Mouse (Mus musculus) midbrain, embryonic 11.5 days (tissue): ENCODE data around the gene Tmem30c. TPM values are rescaled to one million over a fixed set of nuclear protein-coding genes. Genes with fewer than 3 reads are reported as not detected.
A peak's percentile ranks its signal among the peaks of the same experiment; 100 is the strongest.

Experiments
- ATAC-seq: fragments of 200-750 bp; cut with Nextera tagmentation; 2 replicates; pipeline ENCODE4 v1.8.0; 2017; ENCODE audit warnings: moderate TSS enrichment, moderate library complexity; ENCODE audit not compliant: low FRiP score
- DNase-seq: peaks from one replicate; pipeline ENCODE4 v3.0.0; 2015; ENCODE audit warnings: low spot score; ENCODE audit errors: missing footprints
- H3K27ac ChIP-seq: fragments of 300-500 bp; sonication (generic); 2 replicates; pipeline ENCODE4 v1.5.1; 2014; ENCODE audit warnings: low read depth, low read length
- H3K27me3 ChIP-seq: fragments of 300-500 bp; sonication (generic); 2 replicates; pipeline ENCODE4 v1.6.1; 2014; ENCODE audit warnings: mild to moderate bottlenecking, low read length, moderate library complexity, mixed read lengths; ENCODE audit not compliant: control insufficient read depth, insufficient read depth
- H3K36me3 ChIP-seq: fragments of 300-500 bp; sonication (generic); 2 replicates; pipeline ENCODE4 v1.6.1; 2014; ENCODE audit warnings: mild to moderate bottlenecking, low read length, moderate library complexity, mixed read lengths; ENCODE audit not compliant: control insufficient read depth, insufficient read depth
- H3K4me1 ChIP-seq: fragments of 300-500 bp; sonication (generic); 2 replicates; pipeline ENCODE4 v1.6.1; 2014; ENCODE audit warnings: low read length; ENCODE audit not compliant: control insufficient read depth, insufficient read depth
- H3K4me2 ChIP-seq: fragments of 300-500 bp; sonication (generic); 2 replicates; pipeline ENCODE4 v1.6.1; 2014; ENCODE audit warnings: mild to moderate bottlenecking, moderate library complexity
- H3K4me3 ChIP-seq: fragments of 300-500 bp; sonication (generic); 2 replicates; pipeline ENCODE4 v1.5.1; 2014; ENCODE audit warnings: low read depth, low read length
- H3K9ac ChIP-seq: fragments of 300-500 bp; sonication (generic); 2 replicates; pipeline ENCODE4 v1.6.1; 2014; ENCODE audit warnings: low read length
- H3K9me3 ChIP-seq: fragments of 300-500 bp; sonication (generic); 2 replicates; pipeline ENCODE4 v1.6.1; 2016; ENCODE audit warnings: low read length; ENCODE audit not compliant: control insufficient read depth
- WGBS: fragments of 180-500 bp; shearing (Covaris S2); extraction: QIAGEN DNeasy Blood & Tissue Kit; methylation state at CpG from one replicate; pipeline ENCODE4 v1.1.7; 2014; 5-methylcytosine and 5-hydroxymethylcytosine counted together
- polyA plus RNA-seq: library from polyadenylated mRNA; unstranded; fragments of >200 nt; fragmentation: Nextera tagmentation; extraction: Ambion mirVana; gene quantifications from 2 replicates; pipeline ENCODE4 v1.2.1, GENCODE M21; 2014

Gene Tmem30c
- 0.10 TPM in 1 of 2 replicates, not detected in the other for polyA plus RNA-seq

DNA sequence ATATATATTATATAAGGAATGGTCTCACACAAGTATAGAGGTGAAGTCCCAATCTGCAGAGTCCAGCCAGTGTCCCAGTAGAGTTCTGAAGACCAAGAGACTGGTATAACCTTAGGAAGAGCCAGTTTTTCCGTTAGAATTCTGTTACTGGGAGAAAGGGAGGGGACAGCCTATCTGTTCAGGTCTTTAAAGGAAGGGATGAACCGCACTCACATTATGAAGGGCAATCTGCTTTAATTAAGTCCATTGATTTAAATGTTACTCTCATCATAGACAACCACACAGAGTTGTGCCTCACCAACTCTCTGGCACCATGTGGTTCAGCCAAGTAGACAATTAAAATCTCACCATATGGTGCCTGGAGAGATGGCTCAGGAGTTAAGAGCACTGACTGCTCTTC, at the start of gene Tmem30c:
TSS of gene Tmem30c (minus strand) at position 101 of the 400 bp plus-strand sequence.
- no peaks in the 10 kb centered on the region for H3K27me3 ChIP-seq
- DNase-seq (no peak), ATAC-seq (no peak)
- no peaks in the 10 kb centered on the region for H3K36me3 ChIP-seq
- H3K4me3 ChIP-seq, result no peak within 1 kb of the TSS
- no peaks in the 10 kb centered on the region for H3K9me3 ChIP-seq
- no peak within 1 kb of the TSS for H3K27ac ChIP-seq
- WGBS, result 75% methylated on average over 2 of the region's 2 CpGs
- H3K4me2 ChIP-seq, result no peak within 1 kb of the TSS
- no peak within 1 kb of the TSS for H3K9ac ChIP-seq
- H3K4me1 ChIP-seq, result no peaks in the 10 kb centered on the region

DNA sequence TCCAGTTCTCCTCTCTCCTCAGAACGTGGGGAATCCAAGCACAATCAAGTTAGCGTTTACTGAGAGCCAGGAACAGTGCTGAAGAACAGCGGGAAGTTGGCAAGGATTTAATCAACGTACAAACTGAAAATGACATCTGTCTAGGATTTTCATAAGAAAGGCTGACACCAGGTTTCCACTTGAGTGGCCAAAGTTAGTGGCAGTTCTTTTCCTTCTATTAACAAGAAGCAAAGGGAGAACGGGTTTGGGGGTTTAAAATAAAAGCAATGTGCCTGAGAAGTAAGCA, 47.9 kb upstream of the Tmem30c start:
- H3K9me3 ChIP-seq, result no peaks in the 10 kb centered on the region
- ATAC-seq (no peak), DNase-seq (no peak)
- H3K4me1 ChIP-seq, result no peaks in the 10 kb centered on the region
- no peak overlapping the region for H3K9ac ChIP-seq
- 67% methylated on average over 5 of the region's 5 CpGs for WGBS
- H3K4me3 ChIP-seq, result no peak overlapping the region
- no peak overlapping the region for H3K4me2 ChIP-seq
- no peaks in the 10 kb centered on the region for H3K27me3 ChIP-seq
- no peak overlapping the region for H3K27ac ChIP-seq
- H3K36me3 ChIP-seq, result no peaks in the 10 kb centered on the region

DNA sequence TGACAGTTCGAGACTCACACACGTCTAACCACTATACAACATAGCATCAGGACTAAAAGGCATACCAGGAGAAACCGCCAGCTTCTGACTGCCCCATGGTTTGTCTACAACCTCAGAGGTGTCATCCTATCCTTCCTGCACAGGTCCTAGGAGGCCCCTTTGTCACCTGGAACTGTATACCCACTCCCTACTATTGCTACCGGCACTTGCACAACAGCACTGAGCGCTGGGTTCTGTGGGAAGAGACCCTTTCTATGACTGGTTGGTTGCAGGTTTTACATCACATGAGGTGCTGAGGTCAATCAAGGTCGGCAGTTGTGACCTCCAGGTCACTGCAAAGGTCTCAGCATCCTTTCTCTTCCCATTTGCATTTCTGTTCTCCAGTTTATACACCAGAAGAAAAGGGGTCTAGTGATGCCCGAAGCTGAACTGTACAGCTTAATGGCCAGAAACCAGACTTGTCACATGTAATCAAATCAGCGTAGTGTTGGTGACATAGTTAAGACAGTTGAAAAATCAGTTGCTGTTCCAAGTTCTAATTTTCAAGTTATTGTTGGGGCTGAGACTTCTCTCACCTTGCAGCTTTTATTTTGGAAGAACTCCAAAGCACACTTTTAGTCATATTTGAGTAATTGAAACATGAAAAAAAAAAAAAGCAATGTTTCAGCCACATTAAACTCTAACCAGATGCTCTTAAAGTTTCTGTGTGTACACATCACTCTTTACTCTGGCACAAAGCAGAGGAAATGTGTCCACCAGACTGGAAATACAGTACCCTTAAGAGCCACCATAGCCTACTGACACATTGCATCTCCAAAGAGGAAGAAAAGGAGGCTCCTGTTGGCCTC, 47.3 kb upstream of the Tmem30c start:
- no peak overlapping the region for H3K4me2 ChIP-seq
- WGBS, result 86% methylated on average over 8 of the region's 8 CpGs
- H3K4me1 ChIP-seq, result no peaks in the 10 kb centered on the region
- ATAC-seq, result no peak
- H3K27me3 ChIP-seq, result no peaks in the 10 kb centered on the region
- no peak overlapping the region for H3K4me3 ChIP-seq
- no peak for DNase-seq
- no peak overlapping the region for H3K9ac ChIP-seq
- no peaks in the 10 kb centered on the region for H3K36me3 ChIP-seq
- H3K9me3 ChIP-seq, result no peaks in the 10 kb centered on the region
- no peak overlapping the region for H3K27ac ChIP-seq

DNA sequence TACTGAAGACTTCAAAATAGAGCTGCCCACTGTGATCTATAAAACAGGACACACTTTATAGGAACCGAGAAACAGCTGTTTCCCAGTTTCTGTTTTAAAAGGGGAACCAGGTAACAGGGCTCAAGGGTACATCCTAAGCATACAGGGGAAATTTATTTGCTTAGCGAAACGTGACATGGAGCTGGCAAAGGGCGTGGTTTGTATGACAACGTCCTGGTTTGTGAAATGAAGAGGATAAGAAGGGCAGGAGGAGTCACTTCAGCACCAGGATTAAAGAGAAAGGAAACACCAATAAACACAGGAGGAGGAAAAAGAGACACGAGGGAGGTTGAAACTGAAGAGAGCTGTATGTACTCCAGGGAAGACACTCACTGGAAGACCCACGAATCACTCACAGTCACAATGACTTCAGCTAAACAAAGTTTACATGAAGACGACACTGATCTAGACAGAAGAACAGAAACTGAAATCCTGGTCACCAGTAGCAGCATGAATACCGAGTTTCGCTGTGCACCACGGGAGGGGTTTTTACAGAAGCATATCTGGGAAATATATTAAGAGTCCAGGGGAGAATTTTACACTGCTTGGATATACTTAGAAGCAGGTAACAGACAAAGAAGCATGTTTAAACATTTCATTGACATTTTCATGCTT, 44.2 kb upstream of the Tmem30c start:
- ATAC-seq, result no peak
- Histone ChIP-seq H3K4me1 (no peaks in the 10 kb centered on the region), H3K4me2 (no peak overlapping the region), H3K36me3 (no peaks in the 10 kb centered on the region), H3K9me3 (no peaks in the 10 kb centered on the region), H3K27me3 (no peaks in the 10 kb centered on the region), H3K4me3 (no peak overlapping the region), H3K9ac (no peak overlapping the region), H3K27ac (no peak overlapping the region)
- WGBS, result 79% methylated on average over 11 of the region's 11 CpGs
- DNase-seq, result no peak

DNA sequence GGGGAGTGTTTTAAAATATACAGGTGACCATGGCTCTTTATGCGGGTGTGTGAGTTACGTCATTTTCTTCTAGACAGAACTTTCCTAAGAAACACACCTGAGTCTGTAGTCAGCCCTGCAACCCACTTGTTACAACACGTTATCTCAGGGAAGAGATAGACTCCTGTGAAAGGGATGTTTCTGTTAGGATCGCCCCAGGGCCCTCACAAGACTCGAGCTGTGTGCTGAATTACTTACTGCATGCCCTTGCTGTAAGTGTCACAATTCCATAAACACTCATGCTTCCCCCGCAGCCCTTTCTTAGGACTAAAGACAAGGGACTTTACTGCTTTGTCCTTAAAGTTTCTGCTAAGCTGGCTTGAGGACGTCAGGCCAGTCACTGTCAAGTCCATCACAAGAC, 39.6 kb upstream of the Tmem30c start:
- Histone ChIP-seq H3K27ac (no peak overlapping the region), H3K4me3 (no peak overlapping the region), H3K36me3 (no peaks in the 10 kb centered on the region), H3K9me3 (no peaks in the 10 kb centered on the region), H3K9ac (no peak overlapping the region), H3K27me3 (no peaks in the 10 kb centered on the region), H3K4me2 (no peak overlapping the region), H3K4me1 (no peaks in the 10 kb centered on the region)
- WGBS, result 86% methylated on average over 7 of the region's 7 CpGs
- ATAC-seq (no peak), DNase-seq (peak; percentile 82)

DNA sequence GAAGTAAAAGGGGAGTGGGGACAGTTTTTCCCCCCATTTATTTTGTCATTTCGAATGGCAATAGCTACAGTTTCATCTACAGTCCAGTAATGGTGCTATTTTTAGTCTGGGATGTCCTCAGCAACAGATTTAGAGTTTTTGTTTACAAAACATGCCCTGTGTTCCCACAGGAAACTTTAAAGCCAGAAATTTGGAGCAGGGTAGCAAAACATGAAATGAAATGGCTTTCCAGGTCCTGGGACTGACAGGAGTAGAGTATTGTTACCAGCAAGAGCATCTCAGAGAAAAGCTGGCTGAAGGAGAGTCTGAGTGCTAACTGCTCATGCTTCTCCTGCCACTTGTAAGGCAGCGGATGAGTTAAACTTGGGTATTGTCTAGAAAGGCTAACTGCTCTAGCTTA, 37.4 kb upstream of the Tmem30c start:
- no peaks in the 10 kb centered on the region for H3K9me3 ChIP-seq
- DNase-seq (no peak), ATAC-seq (no peak)
- H3K27ac ChIP-seq, result no peak overlapping the region
- 85% methylated on average over 2 of the region's 2 CpGs for WGBS
- no peak overlapping the region for H3K9ac ChIP-seq
- no peaks in the 10 kb centered on the region for H3K27me3 ChIP-seq
- no peak overlapping the region for H3K4me2 ChIP-seq
- H3K4me3 ChIP-seq, result no peak overlapping the region
- no peaks in the 10 kb centered on the region for H3K4me1 ChIP-seq
- no peaks in the 10 kb centered on the region for H3K36me3 ChIP-seq

DNA sequence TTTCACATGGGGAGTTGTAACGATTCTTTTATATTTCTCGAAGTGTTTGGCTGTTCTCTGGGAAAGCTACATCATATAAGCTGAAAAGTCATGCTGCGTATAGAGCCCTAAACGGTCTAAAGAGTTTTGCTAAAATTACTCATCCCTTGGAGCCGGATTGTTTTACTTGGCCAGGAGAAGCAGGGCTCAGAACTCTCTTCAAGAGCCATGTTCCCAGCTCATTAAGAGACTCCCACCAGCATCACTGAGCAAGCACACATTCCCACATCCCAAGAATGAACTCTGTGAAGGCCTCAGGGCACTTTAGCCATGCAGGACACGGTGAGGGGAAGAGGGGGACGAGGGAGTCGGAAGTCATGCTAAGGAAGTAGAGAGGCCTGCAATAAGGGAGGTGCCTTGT, 36.4 kb upstream of the Tmem30c start:
- 84% methylated on average over 8 of the region's 8 CpGs for WGBS
- Histone ChIP-seq H3K4me2 (no peak overlapping the region), H3K36me3 (no peaks in the 10 kb centered on the region), H3K27ac (no peak overlapping the region), H3K9me3 (no peaks in the 10 kb centered on the region), H3K4me1 (no peaks in the 10 kb centered on the region), H3K27me3 (no peaks in the 10 kb centered on the region), H3K4me3 (no peak overlapping the region), H3K9ac (no peak overlapping the region)
- ATAC-seq, result no peak
- DNase-seq, result no peak

DNA sequence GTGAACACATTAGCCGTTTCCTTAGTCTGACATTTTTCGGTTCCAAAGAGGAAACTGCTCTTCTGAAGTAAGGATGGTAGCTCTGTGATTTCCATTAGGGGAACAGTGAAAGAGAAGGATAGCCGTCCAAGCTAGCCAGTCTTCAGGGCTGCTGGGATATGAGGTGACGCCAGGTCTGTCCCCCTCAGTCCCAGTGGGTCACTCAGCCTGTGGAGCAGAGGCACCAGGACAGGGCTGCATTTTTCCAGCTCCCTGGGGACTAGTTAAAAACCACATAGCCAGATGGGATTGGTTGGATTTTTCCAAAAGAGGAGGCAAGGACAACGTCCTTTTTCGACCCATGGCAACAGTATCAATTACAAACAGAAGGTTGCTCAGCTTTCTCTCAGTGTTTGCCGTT, 34.3 kb upstream of the Tmem30c start:
- DNase-seq (no peak), ATAC-seq (no peak)
- H3K27ac ChIP-seq, result no peak overlapping the region
- H3K27me3 ChIP-seq, result no peaks in the 10 kb centered on the region
- H3K4me1 ChIP-seq, result no peaks in the 10 kb centered on the region
- H3K9me3 ChIP-seq, result no peaks in the 10 kb centered on the region
- WGBS, result 86% methylated on average over 7 of the region's 7 CpGs
- H3K4me2 ChIP-seq, result no peak overlapping the region
- H3K4me3 ChIP-seq, result no peak overlapping the region
- H3K36me3 ChIP-seq, result no peaks in the 10 kb centered on the region
- H3K9ac ChIP-seq, result no peak overlapping the region

DNA sequence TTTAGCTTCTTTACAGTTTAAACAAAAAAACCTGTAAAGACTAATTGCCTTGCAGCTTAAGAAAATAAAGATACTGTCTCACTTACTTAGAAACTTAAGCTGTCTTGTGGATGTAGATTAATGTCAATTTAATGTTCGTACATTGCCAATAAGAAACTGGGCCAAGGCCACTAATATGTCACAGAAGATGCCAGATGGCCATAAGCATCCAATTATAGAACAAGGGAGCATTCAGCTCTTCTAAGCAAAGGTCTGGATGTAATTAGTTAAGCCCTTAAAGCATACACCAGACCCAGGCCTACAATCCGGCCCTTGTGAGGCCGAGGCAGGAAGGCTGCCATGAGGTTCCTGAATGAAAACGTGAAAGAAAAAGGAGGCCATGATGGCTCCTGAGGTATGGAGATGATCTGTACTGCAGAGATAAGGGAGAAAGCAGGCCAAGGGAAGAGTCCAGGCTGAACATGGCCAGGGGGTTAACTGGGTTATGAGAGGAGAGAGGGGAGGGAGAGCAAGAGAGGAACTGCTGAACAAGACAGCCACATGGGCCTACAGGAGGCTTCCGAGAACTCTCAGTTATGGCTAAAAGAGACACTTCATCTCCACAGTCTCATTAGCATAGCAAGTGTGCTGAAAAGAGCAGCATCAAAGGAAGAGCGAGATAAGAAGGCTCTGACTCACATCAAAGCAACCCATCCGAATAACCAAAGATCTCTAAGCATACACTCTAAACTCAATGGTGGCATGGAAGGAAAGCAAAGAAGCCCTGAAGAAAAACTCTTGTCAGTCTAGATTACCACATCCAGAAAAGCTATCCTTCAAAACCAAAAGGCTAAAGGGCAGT, 26.8 kb upstream of the Tmem30c start:
- WGBS, result 75% methylated on average over 7 of the region's 7 CpGs
- Histone ChIP-seq H3K4me1 (no peaks in the 10 kb centered on the region), H3K36me3 (no peaks in the 10 kb centered on the region), H3K9ac (no peak overlapping the region), H3K27me3 (no peaks in the 10 kb centered on the region), H3K9me3 (no peaks in the 10 kb centered on the region), H3K27ac (no peak overlapping the region), H3K4me3 (no peak overlapping the region), H3K4me2 (no peak overlapping the region)
- DNase-seq (no peak), ATAC-seq (no peak)
